Mouse (Mus musculus) NIH3T3 (cell line): ENCODE results near the gene Ctcfl.

Experiments used
- DNase-seq: peaks from one replicate; pipeline ENCODE4 v3.0.0-alpha.2; 2012; ENCODE audit warnings: low read depth

The Ctcfl gene

DNA sequence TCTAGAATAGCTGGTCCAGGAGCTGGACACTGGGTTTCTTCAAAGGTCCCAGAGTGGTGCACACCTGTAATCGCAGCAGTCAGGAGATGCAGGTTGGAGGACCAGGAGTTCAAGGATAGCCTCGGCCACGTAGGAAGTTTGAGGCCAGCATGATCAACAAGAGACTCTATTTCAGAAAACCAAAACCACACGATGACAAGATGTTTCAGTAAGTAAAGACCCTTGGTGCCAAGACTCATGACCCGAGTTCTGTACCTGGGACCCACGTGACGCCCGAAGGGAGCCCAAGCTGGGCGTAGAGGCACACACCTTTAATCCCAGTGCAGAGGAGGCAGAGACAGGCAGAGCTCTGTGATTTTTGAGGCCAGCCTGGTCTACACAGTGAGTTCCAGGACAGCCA, 36.2 kb downstream of the Ctcfl start:
- DNase-seq: no peak

- DNase-seq: no peak
Measured at GRCm38 (mm10) chr2:173082706-173083105, 36.6 kb downstream of the Ctcfl start.

DNA sequence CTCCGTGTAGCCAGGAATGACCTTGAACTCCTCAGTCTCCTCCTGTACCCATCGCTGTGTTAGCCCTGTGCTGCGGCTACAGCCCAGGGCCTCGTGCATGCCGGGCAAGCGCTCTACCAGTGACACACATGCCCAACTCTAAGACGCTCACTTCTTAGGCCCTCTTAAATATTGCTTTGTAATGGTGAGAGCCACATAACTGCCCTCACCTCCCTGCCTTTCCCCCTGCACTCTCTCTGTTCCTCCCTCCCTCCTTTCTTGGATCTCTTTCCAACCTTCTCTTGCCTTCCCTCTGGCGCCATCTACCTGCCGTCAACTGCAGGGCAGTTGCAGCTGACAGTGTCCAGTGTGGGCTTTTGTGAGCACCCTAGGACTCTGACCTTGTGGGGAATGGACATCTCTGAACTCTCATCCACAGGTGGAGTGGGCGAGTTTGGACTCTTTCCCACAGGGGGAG, 38.5 kb downstream of the Ctcfl start:
- DNase-seq: peak; percentile 85

- no peak for DNase-seq
Measured at GRCm38 (mm10) chr2:173079766-173080549, 39.4 kb downstream of the Ctcfl start.

- DNase-seq: no peak
Measured at GRCm38 (mm10) chr2:173076921-173077320, 42.4 kb downstream of the Ctcfl start.

- no peak for DNase-seq
Measured at GRCm38 (mm10) chr2:173073666-173074065, 45.7 kb downstream of the Ctcfl start.

- no peak for DNase-seq
Measured at GRCm38 (mm10) chr2:173072948-173073347, 46.4 kb downstream of the Ctcfl start.

DNA sequence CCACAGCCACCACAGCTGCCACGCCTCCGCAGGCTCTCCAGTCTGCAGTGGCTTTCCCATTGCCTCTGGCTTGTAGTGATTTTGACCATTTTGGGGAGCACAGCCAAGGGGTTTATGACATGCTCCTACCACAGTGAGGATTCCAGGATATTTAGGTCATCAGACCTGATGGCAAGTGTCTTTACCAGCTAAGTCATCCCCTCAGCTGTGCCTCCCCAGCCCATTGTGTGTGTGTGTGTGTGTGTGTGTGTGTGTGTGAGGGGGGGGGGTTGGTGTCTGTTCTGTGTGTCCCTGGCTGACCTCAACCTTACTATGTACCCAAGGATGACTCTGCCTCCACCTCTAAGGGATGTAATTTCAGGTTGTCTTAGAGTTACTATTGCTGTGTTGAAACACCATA, 54.5 kb downstream of the Ctcfl start:
- DNase-seq: no peak

- no peak for DNase-seq
Measured at GRCm38 (mm10) chr2:173063219-173063618, 56.1 kb downstream of the Ctcfl start.

- DNase-seq: no peak
Measured at GRCm38 (mm10) chr2:173061443-173062351, 57.6 kb downstream of the Ctcfl start.

GRCm38 (mm10) chr2:173060450-173060849, 58.9 kb downstream of the Ctcfl start:
- no peak for DNase-seq

DNA sequence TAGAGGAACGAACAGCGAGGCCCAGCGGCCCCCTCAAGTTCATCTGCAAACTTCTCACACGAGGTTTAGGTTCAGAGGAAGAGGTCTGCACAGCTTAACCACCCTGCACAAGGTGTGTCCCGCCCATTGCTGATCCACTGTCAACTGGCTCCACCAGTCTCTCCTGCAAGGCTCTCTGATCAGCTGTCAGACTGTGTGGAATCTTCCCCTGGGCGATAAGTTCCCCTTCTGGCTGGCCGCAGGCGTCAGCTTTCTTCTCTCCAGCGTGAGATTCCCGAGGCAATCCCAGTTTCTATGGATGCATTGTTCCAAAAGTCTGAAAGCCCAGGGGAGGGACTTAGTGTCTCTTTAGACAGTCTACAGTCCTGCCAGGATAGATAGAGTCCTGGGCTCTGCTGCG, 61.1 kb downstream of the Ctcfl start:
- no peak for DNase-seq

- DNase-seq: no peak
Measured at GRCm38 (mm10) chr2:173057623-173058022, 61.7 kb downstream of the Ctcfl start.

DNA sequence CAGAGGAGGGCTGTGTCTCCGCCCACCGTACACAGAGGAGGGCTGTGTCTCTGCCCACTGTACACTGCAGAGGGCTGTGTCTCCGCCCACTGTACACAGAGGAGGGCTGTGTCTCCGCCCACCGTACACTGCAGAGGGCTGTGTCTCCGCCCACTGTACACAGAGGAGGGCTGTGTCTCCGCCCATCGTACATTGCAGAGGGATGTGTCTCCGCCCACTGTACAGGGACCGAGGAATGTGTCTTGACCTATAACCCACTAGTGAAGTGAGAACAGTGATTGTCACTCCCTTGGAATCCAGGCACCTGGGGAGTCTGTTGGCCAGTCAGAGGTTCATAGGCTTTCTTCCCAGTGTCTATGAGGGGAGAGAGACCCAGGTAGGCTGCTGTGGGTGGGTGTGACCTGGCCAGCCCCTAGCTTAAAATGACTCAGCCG, 62.4 kb downstream of the Ctcfl start:
- no peak for DNase-seq

- no peak for DNase-seq
Measured at GRCm38 (mm10) chr2:173056303-173056881, 62.9 kb downstream of the Ctcfl start.

DNA sequence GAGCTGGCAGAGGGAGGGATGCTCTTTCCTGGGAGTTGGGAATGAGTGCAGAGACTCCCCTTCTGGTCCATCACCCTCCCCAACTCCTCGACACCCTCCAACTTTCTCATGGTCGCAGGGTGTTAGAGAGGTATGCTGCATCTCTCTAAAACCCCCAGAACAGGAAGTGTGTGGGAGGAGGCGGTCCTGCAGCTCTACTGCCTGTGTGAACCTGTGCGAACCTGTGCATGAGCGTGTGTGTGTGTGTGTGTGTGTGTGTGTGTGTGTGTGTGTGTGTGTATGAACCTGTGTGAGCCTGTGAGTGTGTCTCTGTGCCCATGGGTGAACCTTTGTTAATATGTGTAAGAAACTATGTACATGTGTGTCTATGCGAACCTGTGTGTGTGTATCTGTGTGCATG, 65.5 kb downstream of the Ctcfl start:
- DNase-seq: no peak

DNA sequence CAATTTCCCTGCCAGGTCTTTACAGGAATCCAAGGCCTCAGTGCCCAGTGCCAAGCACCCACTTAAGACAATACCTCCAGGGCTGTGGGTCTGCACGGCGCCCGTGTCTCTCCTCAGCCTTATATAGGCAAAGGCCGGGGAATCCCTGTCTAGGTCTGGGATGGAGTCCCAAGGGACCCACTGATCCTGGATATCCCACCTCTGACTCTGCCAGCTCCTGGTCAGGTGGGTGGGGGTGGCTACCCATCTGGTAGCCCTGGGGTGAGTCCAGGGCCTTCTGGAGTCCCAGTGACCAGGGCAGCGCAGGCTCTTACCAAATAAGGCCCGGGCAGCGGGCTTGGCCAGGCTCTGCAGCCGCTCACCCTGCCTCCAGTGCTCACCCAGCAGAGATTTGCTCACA, 66.4 kb downstream of the Ctcfl start:
- DNase-seq: no peak

DNA sequence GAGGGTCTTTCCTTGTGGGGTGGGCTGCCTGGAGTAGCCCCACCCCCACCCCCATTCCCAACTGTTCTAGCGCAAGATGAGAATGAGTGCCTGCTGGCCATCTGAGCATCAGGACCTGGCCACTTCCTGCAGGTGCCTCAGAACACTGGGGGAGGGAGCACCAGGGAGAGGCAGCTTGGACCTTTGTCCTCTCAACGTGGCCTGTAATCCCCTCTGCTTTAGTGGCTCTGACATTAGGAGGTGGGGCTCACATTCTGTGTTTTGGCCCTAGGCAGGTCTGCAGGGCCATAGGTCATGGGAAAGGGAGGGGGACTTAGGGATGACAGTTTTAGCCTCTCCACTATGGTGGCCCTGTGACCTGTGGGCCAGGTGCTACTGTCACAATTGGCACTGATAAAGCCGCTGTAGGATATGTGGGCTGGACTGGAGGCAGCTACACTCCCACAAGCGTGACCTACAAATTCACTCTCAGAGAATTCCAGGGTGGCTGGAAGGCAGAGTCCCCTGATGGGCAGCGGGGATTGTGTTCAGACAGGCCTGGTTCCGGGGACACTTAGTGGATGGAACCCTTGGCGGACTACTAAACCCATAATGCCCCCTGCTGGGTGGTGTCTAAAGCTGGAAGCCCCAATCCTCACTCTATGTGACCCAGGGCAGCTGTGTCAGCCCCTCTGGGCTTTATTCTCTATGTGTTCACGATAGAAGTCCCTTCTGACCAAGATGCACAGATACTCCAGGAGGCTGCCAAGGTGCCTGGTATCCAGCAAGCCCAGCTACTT, 68.5 kb downstream of the Ctcfl start:
- peak; percentile 45 for DNase-seq

DNA sequence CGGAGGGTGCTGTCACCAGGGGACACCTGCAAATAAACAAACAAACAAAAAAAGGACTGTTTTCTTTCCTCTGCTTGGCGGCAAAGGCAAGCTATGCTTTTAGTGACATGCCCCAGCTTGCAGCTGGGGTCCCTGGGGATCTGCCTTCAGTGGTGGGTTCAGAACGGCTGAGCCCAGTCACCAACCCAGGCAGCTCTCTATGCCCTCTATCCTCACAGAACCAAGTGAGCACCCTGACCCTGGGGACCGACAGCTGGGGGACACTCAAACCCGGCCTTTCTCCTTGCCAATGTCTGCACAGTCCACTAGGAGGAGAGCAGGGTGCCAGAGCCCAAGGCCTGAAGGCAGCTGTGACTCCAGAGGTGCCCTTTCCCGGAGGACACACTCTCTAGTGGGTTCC, 69.5 kb downstream of the Ctcfl start:
- no peak for DNase-seq

DNA sequence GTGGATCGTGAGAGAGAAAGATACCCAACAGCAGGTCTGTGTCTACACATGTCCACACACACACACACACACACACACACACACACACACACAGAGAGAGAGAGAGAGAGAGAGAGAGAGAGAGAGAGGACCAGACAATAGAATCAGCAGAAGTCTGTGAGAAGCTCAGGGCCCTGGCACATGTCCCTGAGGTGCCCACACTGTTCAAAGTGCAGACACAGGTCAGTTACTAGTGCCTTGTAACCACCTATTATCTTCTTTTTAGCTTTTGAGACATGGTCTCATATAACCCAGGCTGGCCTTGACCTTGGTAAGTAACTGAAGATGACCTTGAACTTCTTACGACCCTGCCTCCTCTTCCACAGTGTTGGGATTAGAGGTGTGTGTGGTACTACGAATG, 70.1 kb downstream of the Ctcfl start:
- DNase-seq: no peak

DNA sequence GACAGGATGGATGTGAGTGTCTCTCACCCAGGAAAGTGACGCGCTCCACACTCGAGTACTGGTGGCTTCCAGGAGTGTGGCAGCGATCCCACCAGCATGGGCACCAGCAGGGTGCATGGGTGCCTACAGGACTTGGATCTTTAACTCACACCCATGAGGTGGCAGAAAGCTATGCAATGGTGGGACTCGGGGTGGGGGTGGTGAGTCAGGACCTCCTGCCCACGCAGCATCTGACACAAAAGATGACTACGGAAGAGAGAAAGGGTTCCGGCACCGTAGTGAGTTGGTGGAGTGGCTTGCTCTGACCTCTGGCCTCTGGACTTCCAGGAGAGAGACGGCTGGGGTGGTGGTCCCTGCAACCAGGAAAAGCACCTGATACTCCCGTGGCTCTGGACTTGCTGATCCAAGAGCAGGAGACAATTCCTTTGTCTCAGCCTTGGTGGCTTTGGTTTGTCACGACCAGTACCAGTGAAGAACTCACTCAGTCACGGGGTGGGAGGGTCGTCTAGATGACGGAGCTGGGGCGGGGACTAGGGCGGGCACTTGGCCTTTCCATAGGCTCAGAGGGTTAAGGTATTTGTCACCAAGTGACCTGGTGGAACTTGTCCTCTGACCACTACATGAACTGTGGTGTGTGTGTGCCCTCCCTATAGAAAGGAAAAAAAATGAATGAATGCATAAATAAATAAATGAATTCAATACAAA, 71.1 kb downstream of the Ctcfl start:
- no peak for DNase-seq
